Mouse (Mus musculus): Measurements from ENCODE around the gene Npas1.

DNA sequence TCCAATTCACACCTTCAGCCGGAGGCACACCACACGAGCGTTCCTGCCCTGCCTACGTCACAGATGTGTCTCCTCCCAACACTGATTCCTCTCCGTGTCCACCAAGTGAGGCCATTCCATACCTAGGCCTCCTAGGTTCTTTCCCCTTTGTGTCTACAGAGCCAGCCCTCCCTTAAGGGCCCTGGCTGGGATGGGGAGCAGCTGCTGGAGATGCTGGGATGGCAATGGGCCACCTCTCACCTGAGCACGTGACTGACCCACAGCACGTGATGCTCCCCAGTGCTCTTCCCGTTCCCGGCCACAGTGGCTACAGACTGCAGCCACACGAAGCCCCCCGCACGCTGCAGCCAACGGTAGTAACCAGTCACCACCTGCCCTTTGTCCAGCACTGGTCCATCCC, 17.0 kb downstream of the Npas1 start:
- TF ChIP-seq ZNF384 (IDR thresholded peaks at IDR 0.05; ENCODE audit: low read depth, low read length) (no peak), MAFK (IDR thresholded peaks at IDR 0.05; ENCODE audit: insufficient read depth, low read depth, low read length) (no peak), ZC3H11A (IDR thresholded peaks at IDR 0.05; ENCODE audit: borderline replicate concordance, low read depth, low read length) (no peak), HCFC1 (IDR thresholded peaks at IDR 0.05; ENCODE audit: borderline replicate concordance, insufficient read depth, low read length) (no peak), CHD2 (IDR thresholded peaks at IDR 0.05; ENCODE audit: low read depth, low read length) (no peak)
